Mouse (Mus musculus): ENCODE measurements around the gene Gm44511.

The Gm44511 gene

DNA sequence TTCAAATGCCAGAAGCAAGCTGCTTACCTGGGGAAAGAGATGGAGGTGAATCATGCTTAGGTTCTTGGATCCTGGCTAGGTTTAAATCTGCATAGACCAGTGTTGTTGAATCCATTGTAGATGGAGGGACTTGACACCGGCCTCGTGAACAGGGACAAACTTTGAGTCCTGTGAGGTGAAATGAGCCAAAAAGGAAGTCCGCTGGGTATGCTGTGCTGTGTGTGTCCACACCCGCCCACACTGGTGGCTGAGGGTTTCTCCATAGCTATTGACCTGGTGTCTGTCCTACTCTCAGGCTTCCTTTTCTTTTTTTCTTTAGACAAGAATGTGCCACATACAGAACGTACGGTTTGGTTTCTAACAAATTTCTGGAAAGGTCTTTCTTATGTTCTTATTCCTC lies at the start of gene Gm44511, which contains the start of gene Klrb1b:
Gene Gm44511 (minus strand): TSS at position 184 of the 400 bp plus-strand sequence.
Gene Klrb1b (minus strand): TSS at position 200 of the 400 bp plus-strand sequence.
- no peak for DNase-seq (ENCODE audit: low read depth, low spot score)

GRCm38 (mm10) chr6:128871910-128872610 lies 45.9 kb upstream of the Gm44511 start:
- no peak for DNase-seq (ENCODE audit: low read depth, low spot score)

- DNase-seq (ENCODE audit: low read depth, low spot score): peak; percentile 57
These were observed 42.7 kb upstream of the Gm44511 start for GRCm38 (mm10) chr6:128868861-128869260.

DNA sequence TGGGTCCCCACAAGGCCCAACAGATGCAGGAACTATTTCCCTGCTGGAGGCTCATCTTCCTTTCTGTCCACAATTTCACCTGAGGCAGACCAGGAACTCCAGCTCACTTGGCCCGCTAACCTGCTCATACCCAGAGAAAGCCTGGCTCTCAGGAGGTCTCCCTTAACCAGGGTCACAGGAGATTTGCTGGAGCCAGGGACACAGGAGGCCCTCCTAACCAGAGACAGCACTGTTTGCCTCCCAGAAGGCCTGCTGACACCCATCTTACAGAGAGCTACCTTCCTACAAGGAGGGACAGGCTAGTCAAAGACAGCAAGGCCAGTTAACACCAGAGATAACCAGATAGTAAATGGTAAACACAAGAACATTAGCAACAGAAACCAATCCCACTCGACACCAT lies 31.9 kb upstream of the Gm44511 start:
- DNase-seq (ENCODE audit: low read depth, low spot score): no peak

GRCm38 (mm10) chr6:128856250-128856649 lies 30.1 kb upstream of the Gm44511 start:
- no peak for DNase-seq (ENCODE audit: low read depth, low spot score)

DNA sequence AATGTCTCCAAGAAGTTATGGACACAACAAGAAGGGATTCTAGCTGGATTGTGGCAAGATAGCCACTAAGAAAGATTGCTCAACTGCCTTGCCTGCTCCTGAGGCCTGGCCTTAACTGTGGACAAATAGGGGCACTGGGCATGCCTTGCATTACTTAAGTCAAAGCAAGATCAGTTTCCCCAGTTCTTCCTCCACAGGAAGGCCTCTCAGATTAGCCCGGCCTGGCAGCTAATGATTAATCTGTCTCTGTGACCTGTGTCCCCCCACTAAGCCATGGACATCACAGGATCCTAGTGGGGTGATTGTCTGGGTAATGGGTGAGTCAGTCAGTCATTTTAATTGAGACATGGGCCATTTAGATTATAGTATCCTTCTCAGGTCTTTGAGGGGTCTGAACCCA lies 29.4 kb upstream of the Gm44511 start:
- DNase-seq (ENCODE audit: low read depth, low spot score): no peak

DNA sequence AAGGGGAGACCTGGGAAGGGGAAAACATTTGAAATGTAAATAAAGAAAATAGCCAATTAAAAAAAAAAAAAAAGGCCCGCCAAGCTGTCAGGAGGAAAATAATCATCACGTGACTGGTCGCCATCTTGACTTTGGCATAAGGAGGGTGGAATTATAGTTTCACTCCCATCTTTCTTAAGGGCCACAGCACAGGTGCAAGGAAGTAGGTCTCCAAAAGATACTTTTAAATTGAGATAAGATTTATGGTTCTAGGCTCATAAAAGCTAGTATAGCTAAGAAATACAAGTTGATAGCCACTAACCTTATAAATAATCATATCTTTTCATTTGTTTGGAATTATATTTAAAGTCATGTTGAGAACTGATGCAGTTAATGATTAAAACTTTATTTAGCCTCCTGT lies 28.8 kb upstream of the Gm44511 start:
- DNase-seq (ENCODE audit: low read depth, low spot score): no peak

- DNase-seq (ENCODE audit: low read depth, low spot score): peak; percentile 74
These were observed 28.1 kb upstream of the Gm44511 start for GRCm38 (mm10) chr6:128854024-128854820.

- DNase-seq (ENCODE audit: low read depth, low spot score): no peak
These were observed 26.7 kb upstream of the Gm44511 start for GRCm38 (mm10) chr6:128852766-128853165.

DNA sequence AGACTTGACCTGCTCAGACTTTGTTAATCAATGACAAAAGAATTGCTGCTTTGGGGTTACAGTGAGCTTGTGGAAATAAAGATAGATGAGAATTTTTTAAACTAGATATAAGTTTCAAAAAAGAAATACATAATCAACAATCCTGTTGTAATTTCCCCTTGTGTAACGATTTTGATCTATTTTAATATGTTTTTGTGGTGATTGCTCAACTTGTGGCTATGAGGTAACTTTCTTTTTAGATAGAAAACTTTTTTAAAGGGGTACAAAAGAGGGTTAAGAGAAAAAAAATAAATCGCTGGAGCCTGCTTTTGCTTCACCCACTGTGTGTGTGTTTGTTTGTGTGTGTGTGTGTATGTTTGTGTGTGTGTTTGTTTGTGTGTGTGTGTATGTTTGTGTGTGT lies 25.0 kb upstream of the Gm44511 start:
- no peak for DNase-seq (ENCODE audit: low read depth, low spot score)

DNA sequence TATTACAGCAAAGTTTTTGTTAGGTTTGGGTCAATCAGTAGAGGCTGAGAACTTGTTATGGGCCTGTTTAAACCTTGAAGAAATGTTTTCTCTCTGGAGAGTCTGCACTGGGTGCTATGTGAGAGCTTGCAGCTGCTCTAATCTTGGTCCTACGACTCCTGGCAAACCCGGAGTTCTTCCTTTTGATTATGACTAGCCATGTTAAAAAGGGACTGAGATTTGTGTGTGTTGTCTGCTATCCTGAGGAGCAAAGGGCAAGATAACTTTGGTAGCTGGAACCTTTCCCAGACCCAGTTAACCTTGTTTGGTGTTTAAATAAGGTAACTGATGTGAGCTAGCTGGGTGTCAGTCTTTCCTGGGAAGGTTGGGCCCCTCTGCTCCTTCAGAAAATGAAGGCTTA lies 24.6 kb upstream of the Gm44511 start:
- no peak for DNase-seq (ENCODE audit: low read depth, low spot score)

- DNase-seq (ENCODE audit: low read depth, low spot score): peak; percentile 58
These were observed 23.8 kb upstream of the Gm44511 start for GRCm38 (mm10) chr6:128849902-128850301.

- DNase-seq (ENCODE audit: low read depth, low spot score): no peak
These were observed 21.3 kb upstream of the Gm44511 start for GRCm38 (mm10) chr6:128847401-128847800.

GRCm38 (mm10) chr6:128845998-128846542 lies 20.0 kb upstream of the Gm44511 start:
- no peak for DNase-seq (ENCODE audit: low read depth, low spot score)

DNA sequence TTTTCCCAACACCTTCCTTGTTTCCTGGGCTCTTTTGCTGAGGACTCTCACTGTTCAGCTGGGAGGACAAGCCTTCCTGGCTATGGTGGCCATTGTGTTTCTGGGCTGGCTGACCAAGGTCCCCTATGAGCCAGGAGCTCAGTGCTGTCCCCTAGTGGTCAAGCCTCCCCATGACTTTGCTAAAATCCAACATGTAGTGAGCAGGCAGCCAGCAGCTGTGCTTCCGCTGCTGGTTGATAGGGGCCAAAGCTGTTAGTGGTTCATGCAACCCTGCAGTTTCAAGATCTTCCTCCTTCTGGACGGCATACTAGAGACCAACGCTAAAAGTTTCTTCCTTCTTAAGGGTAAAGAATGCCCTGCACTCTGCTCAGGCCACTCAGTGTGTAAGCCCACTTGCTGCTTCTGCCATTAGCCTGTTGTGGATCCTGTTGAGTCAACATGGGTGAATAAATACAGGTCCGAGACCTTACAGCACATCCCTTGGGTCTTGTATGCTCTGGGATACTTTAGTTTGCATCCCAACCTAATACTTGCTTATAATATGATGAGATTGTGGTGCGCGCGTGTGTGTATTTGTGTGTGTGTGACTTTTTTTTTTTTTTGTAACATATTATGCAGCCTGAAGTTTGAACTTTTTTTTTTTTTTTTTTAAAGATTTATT lies 19.3 kb upstream of the Gm44511 start:
- DNase-seq (ENCODE audit: low read depth, low spot score): peak; percentile 91

- no peak for DNase-seq (ENCODE audit: low read depth, low spot score)
These were observed 18.5 kb upstream of the Gm44511 start for GRCm38 (mm10) chr6:128844586-128845080.

- DNase-seq (ENCODE audit: low read depth, low spot score): no peak
These were observed 18.0 kb upstream of the Gm44511 start for GRCm38 (mm10) chr6:128844131-128844530.

DNA sequence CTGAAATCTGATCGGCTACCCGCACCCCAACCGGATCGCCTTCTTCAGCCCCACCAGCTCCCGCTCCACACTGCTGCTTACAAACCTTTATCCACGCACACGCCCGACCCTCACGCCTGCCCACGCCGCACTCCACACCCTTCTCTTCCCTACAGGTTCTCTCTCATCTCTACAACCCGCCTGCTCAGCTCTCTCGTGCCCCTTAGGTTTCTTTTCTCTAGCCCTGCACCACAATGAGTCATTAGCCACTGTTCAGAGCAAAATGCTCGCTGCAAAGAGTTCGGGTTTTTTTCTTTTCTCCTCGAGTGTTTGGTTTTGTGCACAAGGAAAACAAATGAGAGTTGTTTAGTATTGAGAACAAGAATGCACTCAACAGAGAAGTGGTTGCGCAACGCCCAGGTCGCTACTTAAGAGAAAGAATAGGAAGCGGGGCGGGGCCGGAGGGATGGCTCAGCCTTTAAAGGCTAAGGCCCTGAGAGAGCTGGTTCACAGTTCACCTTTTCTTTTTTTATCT lies 17.4 kb upstream of the Gm44511 start:
- peak; percentile 91 for DNase-seq (ENCODE audit: low read depth, low spot score)

GRCm38 (mm10) chr6:128842945-128843478 lies 16.9 kb upstream of the Gm44511 start:
- peak; percentile 94 for DNase-seq (ENCODE audit: low read depth, low spot score)

DNA sequence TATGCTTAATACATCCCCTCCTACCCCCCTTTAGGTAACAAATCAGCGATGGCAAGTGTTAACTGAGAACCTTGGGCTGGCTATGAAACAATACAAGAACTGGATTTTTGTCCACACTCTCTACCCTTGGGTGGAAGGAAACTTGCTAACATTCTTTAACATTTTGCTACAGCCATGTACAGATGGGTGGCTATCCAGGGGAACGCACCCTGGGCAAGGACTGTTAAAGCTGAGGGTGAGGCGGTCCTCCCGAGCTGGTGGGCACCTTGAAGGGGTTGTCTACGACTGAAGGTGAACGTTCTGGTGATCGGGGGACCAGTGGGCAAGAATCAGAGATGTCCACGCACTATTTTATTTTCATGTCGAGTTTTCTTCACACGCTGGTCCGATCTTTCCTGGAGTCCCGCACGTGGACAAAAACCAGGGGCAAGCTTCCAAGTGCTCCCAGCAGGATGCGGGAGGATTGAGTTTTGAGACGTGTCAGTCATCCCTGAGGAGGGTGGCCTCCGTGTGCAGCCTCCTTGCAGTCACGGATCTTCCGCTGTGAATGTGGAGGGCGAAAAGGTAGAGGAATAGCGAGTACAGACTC lies 16.3 kb upstream of the Gm44511 start:
- DNase-seq (ENCODE audit: low read depth, low spot score): no peak
